Mouse (Mus musculus): ENCODE data around the gene Olfr470. TPM values are rescaled to one million over a fixed set of nuclear protein-coding genes. Genes with fewer than 3 reads are reported as not detected.
"Not testable (repeated sequence)": the region's sequence is repeated elsewhere in the genome, so short reads cannot be mapped to it uniquely, and the experiment has no call there.

The Olfr470 gene
- not detected in 2 replicates for polyA plus RNA-seq (2015; fragmentation: Nextera tagmentation; extraction: Ambion mirVana)

- not testable (repeated sequence) for H3K4me1 ChIP-seq (replicated peaks; ENCODE audit: insufficient read depth, low read length); DNase-seq (ENCODE audit: low spot score); H3K4me2 ChIP-seq (ENCODE audit: low read length); H3K27ac ChIP-seq; H3K4me3 ChIP-seq (replicated peaks; ENCODE audit: low read depth, low read length); H3K9me3 ChIP-seq (replicated peaks; ENCODE audit: low read length); ATAC-seq (replicated peaks; ENCODE audit: low FRiP score, low read depth); H3K36me3 ChIP-seq (ENCODE audit: insufficient read depth, low read length); H3K9ac ChIP-seq (ENCODE audit: low read depth, low read length); H3K27me3 ChIP-seq (ENCODE audit: insufficient read depth, low read length)
- WGBS = 71% methylated on average over 1 of the region's 1 CpGs
These were observed at the start of gene Olfr470 for GRCm38 (mm10) chr7:107847390-107847789. TSS of gene Olfr470 (minus strand) at chr7:107847490.

GRCm38 (mm10) chr7:107841719-107842118, 5.6 kb downstream of the Olfr470 start:
- Histone ChIP-seq H3K36me3 (ENCODE audit: insufficient read depth, low read length) (no peaks in the 10 kb centered on the region), H3K27me3 (ENCODE audit: insufficient read depth, low read length) (no peaks in the 10 kb centered on the region), H3K4me1 (replicated peaks; ENCODE audit: insufficient read depth, low read length) (no peaks in the 10 kb centered on the region), H3K27ac (no peak overlapping the region), H3K9ac (ENCODE audit: low read depth, low read length) (no peak overlapping the region), H3K4me2 (ENCODE audit: low read length) (no peak overlapping the region), H3K9me3 (replicated peaks; ENCODE audit: low read length) (no peaks in the 10 kb centered on the region), H3K4me3 (replicated peaks; ENCODE audit: low read depth, low read length) (no peak overlapping the region)
- DNase-seq (ENCODE audit: low spot score) = peak; percentile 23
- no peak for ATAC-seq (replicated peaks; ENCODE audit: low FRiP score, low read depth)
- 73% methylated on average over 1 of the region's 1 CpGs for WGBS
- TF ChIP-seq CTCF (IDR thresholded peaks at IDR 0.05; ENCODE audit: low read depth) = peak; percentile 59

- not testable (repeated sequence) for H3K4me3 ChIP-seq (replicated peaks; ENCODE audit: low read depth, low read length); DNase-seq (ENCODE audit: low spot score); H3K27me3 ChIP-seq (ENCODE audit: insufficient read depth, low read length); H3K4me2 ChIP-seq (ENCODE audit: low read length); H3K4me1 ChIP-seq (replicated peaks; ENCODE audit: insufficient read depth, low read length); H3K36me3 ChIP-seq (ENCODE audit: insufficient read depth, low read length); H3K27ac ChIP-seq; H3K9ac ChIP-seq (ENCODE audit: low read depth, low read length); H3K9me3 ChIP-seq (replicated peaks; ENCODE audit: low read length); ATAC-seq (replicated peaks; ENCODE audit: low FRiP score, low read depth)
These were observed 21.8 kb downstream of the Olfr470 start, which contains the start of gene Olfr469 for GRCm38 (mm10) chr7:107825441-107825840. TSS of gene Olfr469 (minus strand) at chr7:107825541.

- not testable (repeated sequence) for DNase-seq (ENCODE audit: low spot score); H3K9ac ChIP-seq (ENCODE audit: low read depth, low read length); H3K4me3 ChIP-seq (replicated peaks; ENCODE audit: low read depth, low read length); H3K4me2 ChIP-seq (ENCODE audit: low read length); H3K4me1 ChIP-seq (replicated peaks; ENCODE audit: insufficient read depth, low read length); ATAC-seq (replicated peaks; ENCODE audit: low FRiP score, low read depth); H3K9me3 ChIP-seq (replicated peaks; ENCODE audit: low read length); H3K27ac ChIP-seq; H3K27me3 ChIP-seq (ENCODE audit: insufficient read depth, low read length); H3K36me3 ChIP-seq (ENCODE audit: insufficient read depth, low read length)
- 63% methylated on average over 2 of the region's 2 CpGs for WGBS
These were observed 23.4 kb downstream of the Olfr470 start for GRCm38 (mm10) chr7:107823867-107824266.

- peak; percentile 32 for DNase-seq (ENCODE audit: low spot score)
These were observed 27.8 kb downstream of the Olfr470 start for GRCm38 (mm10) chr7:107819442-107819841.

GRCm38 (mm10) chr7:107811963-107812362, 35.3 kb downstream of the Olfr470 start, which contains the start of gene Olfr467:
TSS of gene Olfr467 (plus strand) at chr7:107812263.
- no peak for ATAC-seq (replicated peaks; ENCODE audit: low FRiP score, low read depth)
- Histone ChIP-seq H3K9me3 (replicated peaks; ENCODE audit: low read length) (no peaks in the 10 kb centered on the region), H3K9ac (ENCODE audit: low read depth, low read length) (no peak within 1 kb of the TSS), H3K27ac (no peak within 1 kb of the TSS), H3K27me3 (ENCODE audit: insufficient read depth, low read length) (no peaks in the 10 kb centered on the region), H3K4me3 (replicated peaks; ENCODE audit: low read depth, low read length) (no peak within 1 kb of the TSS), H3K4me2 (ENCODE audit: low read length) (no peak within 1 kb of the TSS), H3K36me3 (ENCODE audit: insufficient read depth, low read length) (no peaks in the 10 kb centered on the region), H3K4me1 (replicated peaks; ENCODE audit: insufficient read depth, low read length) (no peaks in the 10 kb centered on the region)
- TF ChIP-seq CTCF (IDR thresholded peaks at IDR 0.05; ENCODE audit: low read depth) = no peak
- DNase-seq (ENCODE audit: low spot score) = no peak

More at GRCm38 (mm10) chr7:107819442-107819841, 27.8 kb downstream of the Olfr470 start:
- Histone ChIP-seq H3K9me3 (replicated peaks; ENCODE audit: low read length) (no peaks in the 10 kb centered on the region), H3K4me3 (replicated peaks; ENCODE audit: low read depth, low read length) (no peak overlapping the region), H3K4me1 (replicated peaks; ENCODE audit: insufficient read depth, low read length) (no peaks in the 10 kb centered on the region), H3K27ac (no peak overlapping the region), H3K27me3 (ENCODE audit: insufficient read depth, low read length) (no peaks in the 10 kb centered on the region), H3K36me3 (ENCODE audit: insufficient read depth, low read length) (no peaks in the 10 kb centered on the region), H3K9ac (ENCODE audit: low read depth, low read length) (no peak overlapping the region), H3K4me2 (ENCODE audit: low read length) (no peak overlapping the region)
- peak; percentile 61 for TF ChIP-seq CTCF (IDR thresholded peaks at IDR 0.05; ENCODE audit: low read depth)
- no peak for ATAC-seq (replicated peaks; ENCODE audit: low FRiP score, low read depth)

- no peaks in the 10 kb centered on the region for H3K36me3 ChIP-seq (ENCODE audit: insufficient read depth, low read length)
- H3K4me1 ChIP-seq (replicated peaks; ENCODE audit: insufficient read depth, low read length) = no peaks in the 10 kb centered on the region
- H3K27ac ChIP-seq = no peak overlapping the region
- H3K4me3 ChIP-seq (replicated peaks; ENCODE audit: low read depth, low read length) = no peak overlapping the region
- no peak for ATAC-seq (replicated peaks; ENCODE audit: low FRiP score, low read depth)
- TF ChIP-seq CTCF (IDR thresholded peaks at IDR 0.05; ENCODE audit: low read depth) = no peak
- no peak overlapping the region for H3K4me2 ChIP-seq (ENCODE audit: low read length)
- H3K9me3 ChIP-seq (replicated peaks; ENCODE audit: low read length) = no peaks in the 10 kb centered on the region
- DNase-seq (ENCODE audit: low spot score) = no peak
- no peak overlapping the region for H3K9ac ChIP-seq (ENCODE audit: low read depth, low read length)
- H3K27me3 ChIP-seq (ENCODE audit: insufficient read depth, low read length) = no peaks in the 10 kb centered on the region
- 48% methylated on average over 3 of the region's 3 CpGs for WGBS
These were observed 45.2 kb downstream of the Olfr470 start for GRCm38 (mm10) chr7:107802138-107802537.

Data from kidney, postnatal 0 days (tissue).